Mouse (Mus musculus): ENCODE results near the gene Tle2. TPM values are rescaled to one million over a fixed set of nuclear protein-coding genes. Genes with fewer than 3 reads are reported as not detected.
A peak's percentile ranks its signal among the peaks of the same experiment; 100 is the strongest.

Tle2 gene
- polyA plus RNA-seq, 1 experiment from 2014 or later = 7.2 TPM

GRCm38 (mm10) chr10:81560719-81561459 lies 13.5 kb upstream of the Tle2 start:
- peak overlapping the region; percentile 92 for H3K4me2 ChIP-seq (replicated peaks; ENCODE audit: low read depth, low read length)
- no peak; the same call in 1 of the 2 replicates for ATAC-seq (ENCODE audit: low FRiP score)
- no peak overlapping the region for H3K27ac ChIP-seq (ENCODE audit: low read depth, low read length)
- H3K4me1 ChIP-seq (replicated peaks; ENCODE audit: control insufficient read depth, insufficient read depth, low read length) = peaks cover 19% of the 10 kb centered on the region
- DNase-seq (ENCODE audit: low spot score) = no peak
- peak overlapping the region; percentile 90 for H3K4me3 ChIP-seq (ENCODE audit: low read depth, low read length)
- no peaks in the 10 kb centered on the region for H3K36me3 ChIP-seq (ENCODE audit: control insufficient read depth, insufficient read depth, low read length)
- 20% methylated on average over 16 of the region's 16 CpGs for WGBS
- peaks cover 10% of the 10 kb centered on the region for H3K27me3 ChIP-seq (ENCODE audit: control insufficient read depth, insufficient read depth, low read length)
- peak overlapping the region; percentile 99 for H3K9ac ChIP-seq (ENCODE audit: low read depth, low read length)
- H3K9me3 ChIP-seq (ENCODE audit: control insufficient read depth, low read length) = no peaks in the 10 kb centered on the region

DNA sequence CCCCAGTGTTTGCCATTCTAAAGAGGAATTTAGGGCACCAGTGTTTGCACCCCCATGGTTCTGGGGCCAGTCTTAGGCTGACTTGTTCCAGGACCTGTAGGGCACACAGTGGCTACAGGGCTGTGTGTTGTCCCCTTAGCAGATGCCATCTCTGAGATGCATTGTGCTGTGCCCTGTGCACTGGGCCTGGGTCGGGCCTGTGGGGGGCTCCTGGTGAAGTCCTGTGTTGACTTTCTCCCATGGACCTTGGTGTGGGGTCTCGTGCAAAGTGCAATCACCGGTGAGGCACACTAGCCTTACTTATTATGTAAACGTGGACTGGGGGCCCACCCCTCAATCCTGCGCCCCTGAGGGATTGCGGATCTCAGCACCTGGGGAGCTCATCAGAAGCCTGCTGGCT lies 11.9 kb upstream of the Tle2 start:
- H3K27ac ChIP-seq (ENCODE audit: low read depth, low read length) = no peak overlapping the region
- ATAC-seq (ENCODE audit: low FRiP score) (no peak), DNase-seq (ENCODE audit: low spot score) (no peak)
- H3K4me3 ChIP-seq (ENCODE audit: low read depth, low read length) = no peak overlapping the region
- H3K9ac ChIP-seq (ENCODE audit: low read depth, low read length) = no peak overlapping the region
- no peaks in the 10 kb centered on the region for H3K36me3 ChIP-seq (ENCODE audit: control insufficient read depth, insufficient read depth, low read length)
- H3K9me3 ChIP-seq (ENCODE audit: control insufficient read depth, low read length) = no peaks in the 10 kb centered on the region
- 77% methylated on average over 6 of the region's 6 CpGs for WGBS
- peaks cover 19% of the 10 kb centered on the region for H3K4me1 ChIP-seq (replicated peaks; ENCODE audit: control insufficient read depth, insufficient read depth, low read length)
- H3K27me3 ChIP-seq (ENCODE audit: control insufficient read depth, insufficient read depth, low read length) = peaks cover 24% of the 10 kb centered on the region
- no peak overlapping the region for H3K4me2 ChIP-seq (replicated peaks; ENCODE audit: low read depth, low read length)

- Histone ChIP-seq H3K4me3 (ENCODE audit: low read depth, low read length) (no peak overlapping the region), H3K27ac (ENCODE audit: low read depth, low read length) (no peak overlapping the region), H3K9me3 (ENCODE audit: control insufficient read depth, low read length) (no peaks in the 10 kb centered on the region), H3K27me3 (ENCODE audit: control insufficient read depth, insufficient read depth, low read length) (peaks cover 31% of the 10 kb centered on the region), H3K9ac (ENCODE audit: low read depth, low read length) (no peak overlapping the region), H3K36me3 (ENCODE audit: control insufficient read depth, insufficient read depth, low read length) (no peaks in the 10 kb centered on the region), H3K4me1 (replicated peaks; ENCODE audit: control insufficient read depth, insufficient read depth, low read length) (peaks cover 21% of the 10 kb centered on the region), H3K4me2 (replicated peaks; ENCODE audit: low read depth, low read length) (peak overlapping the region; percentile 21; the same call in 1 of the 2 replicates)
- ATAC-seq (ENCODE audit: low FRiP score) (no peak), DNase-seq (ENCODE audit: low spot score) (no peak)
- WGBS = 47% methylated on average over 6 of the region's 6 CpGs
Measured at GRCm38 (mm10) chr10:81563481-81563880, 10.9 kb upstream of the Tle2 start.

GRCm38 (mm10) chr10:81564216-81564615 lies 10.1 kb upstream of the Tle2 start:
- peaks cover 34% of the 10 kb centered on the region for H3K27me3 ChIP-seq (ENCODE audit: control insufficient read depth, insufficient read depth, low read length)
- H3K4me2 ChIP-seq (replicated peaks; ENCODE audit: low read depth, low read length) = peak overlapping the region; percentile 21; the same call in 1 of the 2 replicates
- 1% methylated on average over 10 of the region's 10 CpGs for WGBS
- H3K4me3 ChIP-seq (ENCODE audit: low read depth, low read length) = peak overlapping the region; percentile 12; the same call in 1 of the 2 replicates
- no peaks in the 10 kb centered on the region for H3K36me3 ChIP-seq (ENCODE audit: control insufficient read depth, insufficient read depth, low read length)
- H3K4me1 ChIP-seq (replicated peaks; ENCODE audit: control insufficient read depth, insufficient read depth, low read length) = peaks cover 25% of the 10 kb centered on the region
- DNase-seq (ENCODE audit: low spot score) (peak; percentile 49), ATAC-seq (ENCODE audit: low FRiP score) (no peak)
- H3K9me3 ChIP-seq (ENCODE audit: control insufficient read depth, low read length) = no peaks in the 10 kb centered on the region
- no peak overlapping the region for H3K9ac ChIP-seq (ENCODE audit: low read depth, low read length)
- H3K27ac ChIP-seq (ENCODE audit: low read depth, low read length) = no peak overlapping the region

GRCm38 (mm10) chr10:81564734-81565133 lies 9.6 kb upstream of the Tle2 start:
- Histone ChIP-seq H3K4me3 (ENCODE audit: low read depth, low read length) (no peak overlapping the region), H3K27me3 (ENCODE audit: control insufficient read depth, insufficient read depth, low read length) (peaks cover 39% of the 10 kb centered on the region), H3K4me2 (replicated peaks; ENCODE audit: low read depth, low read length) (no peak overlapping the region), H3K36me3 (ENCODE audit: control insufficient read depth, insufficient read depth, low read length) (no peaks in the 10 kb centered on the region), H3K27ac (ENCODE audit: low read depth, low read length) (no peak overlapping the region), H3K4me1 (replicated peaks; ENCODE audit: control insufficient read depth, insufficient read depth, low read length) (peaks cover 27% of the 10 kb centered on the region), H3K9me3 (ENCODE audit: control insufficient read depth, low read length) (no peaks in the 10 kb centered on the region), H3K9ac (ENCODE audit: low read depth, low read length) (no peak overlapping the region)
- ATAC-seq (ENCODE audit: low FRiP score) (no peak), DNase-seq (ENCODE audit: low spot score) (peak; percentile 73)
- 13% methylated on average over 10 of the region's 10 CpGs for WGBS

- Histone ChIP-seq H3K4me2 (replicated peaks; ENCODE audit: low read depth, low read length) (no peak overlapping the region), H3K36me3 (ENCODE audit: control insufficient read depth, insufficient read depth, low read length) (no peaks in the 10 kb centered on the region), H3K27ac (ENCODE audit: low read depth, low read length) (no peak overlapping the region), H3K27me3 (ENCODE audit: control insufficient read depth, insufficient read depth, low read length) (peaks cover 40% of the 10 kb centered on the region), H3K9me3 (ENCODE audit: control insufficient read depth, low read length) (no peaks in the 10 kb centered on the region), H3K4me1 (replicated peaks; ENCODE audit: control insufficient read depth, insufficient read depth, low read length) (peaks cover 33% of the 10 kb centered on the region), H3K9ac (ENCODE audit: low read depth, low read length) (no peak overlapping the region), H3K4me3 (ENCODE audit: low read depth, low read length) (no peak overlapping the region)
- 24% methylated on average over 20 of the region's 20 CpGs for WGBS
- DNase-seq (ENCODE audit: low spot score) = no peak
- ATAC-seq (ENCODE audit: low FRiP score) = no peak
Measured at GRCm38 (mm10) chr10:81565257-81566228, 8.8 kb upstream of the Tle2 start.

DNA sequence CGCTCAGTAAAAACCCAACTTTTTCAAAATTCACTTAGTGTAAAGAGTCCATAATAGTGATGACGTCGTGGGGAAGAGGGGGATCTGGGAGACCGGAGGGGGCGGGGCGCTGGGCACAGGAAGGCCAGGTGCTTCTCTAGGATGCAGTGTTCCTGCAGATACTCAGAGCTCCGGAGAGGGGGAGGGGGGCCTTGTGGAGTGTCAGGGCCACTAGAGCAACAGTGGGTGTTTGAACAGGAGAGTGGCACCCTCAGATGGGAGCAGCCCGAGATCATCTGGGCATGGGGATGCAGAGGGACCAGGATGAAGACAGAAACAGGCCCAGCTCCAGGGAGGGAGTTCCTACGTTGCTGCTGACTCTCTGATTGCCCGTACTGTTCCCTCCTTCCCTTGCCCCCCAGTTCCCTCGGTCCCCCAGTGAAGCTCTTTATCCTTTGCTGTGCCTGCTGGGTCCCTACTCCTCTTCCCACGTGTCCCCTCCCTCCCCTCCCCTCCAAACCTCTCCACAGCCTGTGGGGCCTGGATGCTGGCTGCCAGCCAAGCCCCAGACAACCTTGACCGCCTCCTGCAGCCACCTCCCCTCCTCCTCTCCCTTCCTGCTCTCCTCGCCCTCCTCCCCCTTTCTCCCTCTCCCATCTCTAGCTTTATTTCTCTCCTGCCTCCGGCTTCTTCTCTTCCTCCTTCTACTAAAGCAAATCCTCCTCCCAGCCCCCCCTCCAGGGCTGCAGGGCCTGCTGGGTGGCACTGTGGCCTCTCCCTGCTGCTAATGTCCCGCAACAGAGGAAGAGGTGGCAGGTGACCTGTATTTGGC lies 5.8 kb upstream of the Tle2 start:
- DNase-seq (ENCODE audit: low spot score) = peak; percentile 72
- Histone ChIP-seq H3K9me3 (ENCODE audit: control insufficient read depth, low read length) (no peaks in the 10 kb centered on the region), H3K27ac (ENCODE audit: low read depth, low read length) (peak overlapping the region; percentile 55; the same call in 1 of the 2 replicates), H3K27me3 (ENCODE audit: control insufficient read depth, insufficient read depth, low read length) (peaks cover 57% of the 10 kb centered on the region), H3K36me3 (ENCODE audit: control insufficient read depth, insufficient read depth, low read length) (no peaks in the 10 kb centered on the region), H3K4me1 (replicated peaks; ENCODE audit: control insufficient read depth, insufficient read depth, low read length) (peaks cover 40% of the 10 kb centered on the region), H3K9ac (ENCODE audit: low read depth, low read length) (no peak overlapping the region), H3K4me2 (replicated peaks; ENCODE audit: low read depth, low read length) (no peak overlapping the region; the same call in 1 of the 2 replicates), H3K4me3 (ENCODE audit: low read depth, low read length) (no peak overlapping the region)
- no peak for ATAC-seq (ENCODE audit: low FRiP score)
- WGBS = 9% methylated on average over 15 of the region's 16 CpGs
